Mouse (Mus musculus): Measurements from ENCODE around the gene Mrps7.
A peak's percentile ranks its signal among the peaks of the same experiment; 100 is the strongest.

Gene Mrps7

DNA sequence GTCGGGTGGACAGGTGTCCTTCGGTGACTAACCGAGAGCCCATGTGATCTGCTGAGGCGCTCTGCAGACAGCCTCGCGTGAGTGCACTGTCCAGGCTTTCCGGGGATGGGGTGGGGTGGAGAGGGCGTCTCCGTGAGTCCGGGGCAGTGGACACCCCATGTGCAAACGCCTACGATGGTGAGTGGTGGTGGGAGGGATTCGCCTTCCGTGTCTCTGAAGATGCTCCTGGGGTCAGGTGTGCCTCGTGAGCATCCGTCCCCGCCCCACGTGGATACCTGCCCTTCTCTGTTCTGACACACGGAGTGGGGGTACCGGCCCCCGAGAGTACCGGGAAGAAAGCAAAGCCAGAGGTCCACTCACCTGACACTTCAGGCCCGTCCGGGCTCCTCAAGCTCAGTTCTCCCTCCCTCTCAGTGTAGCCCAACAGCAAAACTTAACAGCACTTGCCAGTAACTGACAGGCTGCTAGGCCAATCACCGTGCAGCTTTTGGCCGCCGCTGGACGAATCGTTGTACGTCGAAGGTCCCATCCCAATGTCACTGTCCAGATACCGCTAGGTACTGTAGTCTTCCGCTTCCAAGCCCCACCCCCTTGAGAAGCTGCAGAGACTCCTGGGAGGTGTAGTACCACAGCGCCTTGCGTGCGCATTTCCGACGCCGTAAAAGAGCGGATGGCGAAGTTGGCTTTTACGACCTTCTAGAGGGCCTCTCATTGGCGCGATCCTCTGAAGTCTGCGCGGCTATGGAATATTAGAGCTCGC is 24.2 kb downstream of the Mrps7 start, which contains the start of gene Slc25a19:
Slc25a19 (minus strand) TSS at position 591 of the 760 bp plus-strand sequence.
- peak; percentile 97 for DNase-seq (ENCODE audit: extremely low read depth, insufficient read length, low spot score)

DNA sequence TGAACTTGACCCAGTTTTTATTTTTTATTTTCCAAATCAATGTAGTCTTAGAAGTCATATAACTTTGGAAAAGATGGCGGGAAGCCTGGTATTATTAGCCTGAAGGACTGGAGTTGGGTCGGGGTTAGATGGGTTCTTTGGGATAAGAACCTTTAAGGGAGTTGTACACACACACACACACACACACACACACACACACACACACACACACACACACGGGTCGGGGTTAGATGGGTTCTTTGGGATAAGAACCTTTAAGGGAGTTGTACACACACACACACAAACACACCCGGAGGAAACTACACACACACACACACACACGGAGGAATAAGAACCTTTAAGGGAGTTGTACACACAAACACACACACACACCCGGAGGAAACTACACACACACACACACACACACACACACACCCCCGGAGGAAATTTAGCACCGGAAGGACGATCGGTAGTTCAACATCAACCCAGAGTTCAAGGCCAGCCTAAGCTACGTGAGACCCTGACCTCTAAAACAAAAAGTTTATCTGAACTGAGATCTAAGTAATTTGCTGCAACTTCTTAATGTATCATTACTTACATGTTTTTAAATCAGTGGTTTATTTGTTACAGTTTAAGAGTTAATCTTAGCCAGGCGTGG is 24.9 kb downstream of the Mrps7 start:
- no peak for DNase-seq (ENCODE audit: extremely low read depth, insufficient read length, low spot score)

DNA sequence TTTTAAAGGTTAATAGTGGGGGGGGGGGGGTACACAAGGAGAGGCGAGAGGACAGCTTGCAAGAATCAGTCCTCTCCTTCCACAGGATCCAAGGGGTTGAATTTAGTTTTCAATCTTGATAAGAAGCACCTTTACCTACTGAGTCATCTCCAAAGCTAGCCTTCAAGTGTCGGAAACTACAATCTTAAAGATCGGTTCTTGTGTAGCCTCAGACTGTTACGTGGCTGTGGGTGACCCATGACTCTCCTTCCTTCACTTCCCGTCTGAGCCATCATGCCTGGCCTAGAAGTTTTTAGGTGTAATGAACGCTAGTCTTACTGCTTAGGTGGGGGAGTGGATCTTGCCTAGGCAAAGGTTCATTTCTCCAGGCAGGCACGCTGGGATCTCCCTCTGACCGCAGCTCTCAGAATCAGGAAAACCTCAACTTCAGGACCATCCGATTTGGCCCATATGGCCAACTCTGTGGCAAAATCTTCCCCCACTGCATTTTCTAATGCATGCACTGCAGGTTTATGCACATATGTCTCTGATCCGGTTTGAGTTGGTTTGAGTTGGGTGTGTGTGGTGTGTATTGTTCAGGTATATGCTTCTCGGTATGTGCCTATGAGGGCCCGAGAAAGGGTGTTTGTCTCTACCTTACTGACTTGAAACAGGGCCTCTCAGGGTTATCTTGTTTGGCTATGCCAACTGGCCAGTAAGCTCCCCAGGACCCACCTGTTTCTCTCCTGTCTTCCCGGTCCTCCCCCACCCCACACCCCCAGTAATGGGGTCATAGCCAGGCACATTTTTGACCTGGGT is 26.2 kb downstream of the Mrps7 start:
- DNase-seq (ENCODE audit: extremely low read depth, insufficient read length, low spot score) = no peak

GRCm38 (mm10) chr11:115630532-115631504 is 27.1 kb downstream of the Mrps7 start:
- DNase-seq (ENCODE audit: extremely low read depth, insufficient read length, low spot score) = peak; percentile 53

DNA sequence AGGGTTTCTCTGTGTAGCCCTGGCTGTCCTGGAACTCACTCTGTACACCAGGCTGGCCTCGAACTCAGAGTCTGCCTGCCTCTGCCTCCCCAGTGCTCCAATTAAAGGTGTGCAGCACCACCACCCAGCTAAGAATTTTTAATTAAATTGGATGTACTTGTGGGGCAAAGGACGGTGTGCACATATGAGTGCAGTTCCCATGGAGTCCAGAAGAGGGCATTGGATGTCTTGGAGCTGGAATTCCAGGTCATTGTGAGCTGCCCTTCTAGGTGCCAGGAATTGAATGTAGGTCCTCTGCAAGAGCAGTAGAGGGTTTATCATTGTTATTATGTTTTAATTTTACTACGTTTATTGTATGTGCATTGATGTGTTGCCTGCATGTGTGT is 27.8 kb downstream of the Mrps7 start:
- DNase-seq (ENCODE audit: extremely low read depth, insufficient read length, low spot score) = peak; percentile 50

DNA sequence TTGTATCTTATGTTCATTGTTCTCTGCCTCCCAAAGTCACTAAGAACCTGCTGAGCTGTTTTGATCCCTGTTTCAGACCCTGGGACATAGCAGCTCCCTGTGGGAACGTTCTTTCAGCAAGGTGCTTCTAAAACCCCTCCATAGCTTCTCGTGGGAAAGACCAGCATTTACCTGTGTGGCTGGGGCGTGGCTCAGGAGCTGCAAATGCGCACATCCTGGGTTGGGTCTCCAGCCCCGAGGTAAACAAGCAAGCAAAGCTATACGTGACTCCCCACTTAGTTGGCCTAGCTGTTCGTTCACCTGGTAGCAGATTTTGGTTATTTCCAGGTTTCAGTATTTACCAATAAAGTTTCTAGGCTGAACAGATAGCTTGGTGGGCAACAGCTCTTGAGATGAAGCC is 28.5 kb downstream of the Mrps7 start:
- no peak for DNase-seq (ENCODE audit: extremely low read depth, insufficient read length, low spot score)

DNA sequence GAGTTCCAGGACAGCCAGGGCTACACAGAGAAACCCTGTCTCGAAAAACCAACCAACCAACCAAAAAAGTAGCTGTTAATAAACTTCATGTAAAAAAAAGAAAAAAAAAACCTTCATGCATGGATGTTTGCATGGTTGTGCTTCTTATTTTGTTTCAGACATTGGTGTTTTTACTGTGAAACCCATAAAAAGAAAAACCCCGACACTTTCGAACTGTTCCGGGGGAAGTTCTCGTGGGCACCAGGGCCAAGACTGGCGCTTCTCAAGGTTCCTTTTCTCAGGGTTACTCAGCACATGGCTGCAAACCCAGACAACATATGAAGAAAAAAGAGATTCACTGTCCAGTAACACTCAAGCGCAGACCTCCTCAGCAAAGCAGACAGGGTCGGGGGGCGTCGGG is 29.1 kb downstream of the Mrps7 start:
- DNase-seq (ENCODE audit: extremely low read depth, insufficient read length, low spot score) = no peak

- no peak for DNase-seq (ENCODE audit: extremely low read depth, insufficient read length, low spot score)
Measured at GRCm38 (mm10) chr11:115634109-115634508, 30.4 kb downstream of the Mrps7 start.

GRCm38 (mm10) chr11:115635041-115635440 is 31.3 kb downstream of the Mrps7 start:
- no peak for DNase-seq (ENCODE audit: extremely low read depth, insufficient read length, low spot score)

GRCm38 (mm10) chr11:115635484-115635883 is 31.8 kb downstream of the Mrps7 start:
- DNase-seq (ENCODE audit: extremely low read depth, insufficient read length, low spot score) = no peak

DNA sequence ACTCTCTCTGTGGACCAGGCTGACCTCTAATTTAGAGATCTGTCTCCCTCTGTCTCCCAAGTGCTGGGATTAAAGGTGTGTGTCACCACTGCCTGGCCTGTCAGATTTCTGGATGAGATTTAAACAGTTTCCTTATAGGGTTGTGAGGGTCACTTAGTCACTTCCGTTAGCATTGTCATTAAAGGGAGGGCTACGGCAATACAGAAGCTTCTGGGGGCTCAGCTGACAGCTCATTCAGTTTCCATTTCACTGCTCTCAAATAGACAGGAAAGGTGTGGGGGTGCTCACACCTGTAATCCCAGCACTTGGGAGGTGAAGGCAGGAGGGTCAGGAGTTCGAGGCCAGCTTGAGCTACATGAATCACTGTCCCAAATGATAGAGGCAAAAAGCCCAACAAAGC is 33.2 kb downstream of the Mrps7 start:
- no peak for DNase-seq (ENCODE audit: extremely low read depth, insufficient read length, low spot score)

- no peak for DNase-seq (ENCODE audit: extremely low read depth, insufficient read length, low spot score)
Measured at GRCm38 (mm10) chr11:115638498-115639409, 35.0 kb downstream of the Mrps7 start.

- no peak for DNase-seq (ENCODE audit: extremely low read depth, insufficient read length, low spot score)
Measured at GRCm38 (mm10) chr11:115639540-115639939, 35.8 kb downstream of the Mrps7 start.

- DNase-seq (ENCODE audit: extremely low read depth, insufficient read length, low spot score) = no peak
Measured at GRCm38 (mm10) chr11:115640311-115640828, 36.6 kb downstream of the Mrps7 start.

- peak; percentile 61 for DNase-seq (ENCODE audit: extremely low read depth, insufficient read length, low spot score)
Measured at GRCm38 (mm10) chr11:115640978-115641663, 37.4 kb downstream of the Mrps7 start.

- DNase-seq (ENCODE audit: extremely low read depth, insufficient read length, low spot score) = no peak
Measured at GRCm38 (mm10) chr11:115641664-115642036, 37.9 kb downstream of the Mrps7 start.

DNA sequence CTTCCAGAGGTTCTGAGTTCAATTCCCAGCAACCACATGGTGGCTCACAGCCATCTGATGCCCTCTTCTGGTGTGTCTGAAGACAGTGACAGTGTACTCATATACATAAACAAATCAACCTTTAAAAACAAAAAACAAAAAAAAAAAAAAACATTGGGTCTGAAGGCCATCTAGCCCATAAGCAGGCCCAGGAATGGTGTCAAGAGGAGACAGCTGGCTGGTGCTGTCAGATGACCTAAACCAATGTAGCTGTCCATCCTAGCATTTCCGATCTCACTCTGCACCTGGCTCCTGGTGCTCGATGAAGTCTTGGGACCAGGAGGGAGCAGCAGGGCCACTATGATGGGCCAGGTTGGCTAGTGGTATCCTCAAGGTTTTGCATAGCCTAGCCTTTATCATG is 39.0 kb downstream of the Mrps7 start:
- no peak for DNase-seq (ENCODE audit: extremely low read depth, insufficient read length, low spot score)

GRCm38 (mm10) chr11:115643265-115643664 is 39.5 kb downstream of the Mrps7 start:
- no peak for DNase-seq (ENCODE audit: extremely low read depth, insufficient read length, low spot score)

- DNase-seq (ENCODE audit: extremely low read depth, insufficient read length, low spot score) = no peak
Measured at GRCm38 (mm10) chr11:115644308-115644707, 40.6 kb downstream of the Mrps7 start.

Measured in 3134 (cell line).